Mouse (Mus musculus) kidney, postnatal 25 days (tissue): ENCODE results near the gene Cox8b.
A peak's percentile ranks its signal among the peaks of the same experiment; 100 is the strongest.

ENCODE experiments used
- DNase-seq, 2 experiments: peaks; one replicate each; pipeline ENCODE4 v3.0.0; 2021; ENCODE audit warnings: mixed read lengths in 2 of 2

The Cox8b gene

DNA sequence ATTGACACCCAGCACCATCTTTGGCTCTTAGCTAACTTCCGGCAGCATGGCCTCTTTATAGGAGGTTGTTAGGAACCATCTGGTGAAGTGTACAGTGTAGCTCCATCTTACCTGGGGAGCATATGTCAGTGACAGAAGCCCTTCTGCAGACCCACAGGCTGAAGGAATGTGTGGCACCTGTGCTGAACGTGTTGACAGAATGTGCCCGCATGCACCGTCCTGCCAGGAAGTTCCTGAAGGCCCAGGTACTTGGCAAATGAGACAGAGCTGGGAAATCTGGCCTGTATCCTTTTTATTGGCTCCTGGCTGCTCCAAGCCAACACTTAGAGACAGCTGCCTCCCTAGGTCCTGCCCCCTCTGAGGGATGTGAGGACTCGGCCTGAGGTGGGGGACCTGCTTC lies 39.5 kb downstream of the Cox8b start:
- peak in 1 of 2 experiments; percentile 38 for DNase-seq

DNA sequence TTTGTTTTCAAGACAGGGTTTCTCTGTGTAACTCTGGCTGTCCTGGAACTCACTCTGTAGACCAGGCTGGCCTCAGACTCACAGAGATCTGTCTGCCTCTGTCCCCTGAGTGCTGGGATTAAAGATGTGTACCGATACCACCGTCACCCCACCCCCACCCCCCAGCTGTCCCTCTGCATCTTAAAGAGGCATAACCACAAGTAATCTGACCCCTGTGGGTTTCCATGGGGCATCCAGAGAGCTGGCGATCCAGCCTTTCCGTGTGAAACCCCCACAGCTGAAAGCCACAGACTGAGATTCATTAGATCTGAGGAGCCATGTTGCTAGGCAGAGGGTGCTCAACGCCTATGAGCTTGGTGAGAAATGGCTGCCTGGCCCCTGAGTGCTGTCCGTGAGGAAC lies 40.2 kb downstream of the Cox8b start:
- no peak for DNase-seq

DNA sequence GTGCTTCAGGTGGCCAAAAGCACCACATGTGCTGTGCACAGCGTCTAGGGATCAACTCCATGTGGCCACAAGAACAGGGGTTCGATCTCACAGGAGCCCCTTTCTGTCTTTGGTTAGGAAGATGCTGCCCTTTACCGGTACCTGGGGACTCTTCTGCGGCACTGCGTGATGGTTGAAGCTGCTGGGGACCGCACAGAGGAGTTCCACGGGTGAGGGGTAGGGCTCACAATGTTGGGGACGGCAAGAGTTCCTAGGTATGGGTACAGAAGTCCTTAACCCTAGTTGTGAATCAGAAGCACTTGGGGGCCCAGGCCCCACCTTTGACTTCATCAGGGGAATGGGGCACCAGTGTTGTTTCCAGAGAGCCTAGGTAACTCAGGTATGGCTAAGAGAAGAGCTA lies 41.5 kb downstream of the Cox8b start:
- no peak for DNase-seq

DNA sequence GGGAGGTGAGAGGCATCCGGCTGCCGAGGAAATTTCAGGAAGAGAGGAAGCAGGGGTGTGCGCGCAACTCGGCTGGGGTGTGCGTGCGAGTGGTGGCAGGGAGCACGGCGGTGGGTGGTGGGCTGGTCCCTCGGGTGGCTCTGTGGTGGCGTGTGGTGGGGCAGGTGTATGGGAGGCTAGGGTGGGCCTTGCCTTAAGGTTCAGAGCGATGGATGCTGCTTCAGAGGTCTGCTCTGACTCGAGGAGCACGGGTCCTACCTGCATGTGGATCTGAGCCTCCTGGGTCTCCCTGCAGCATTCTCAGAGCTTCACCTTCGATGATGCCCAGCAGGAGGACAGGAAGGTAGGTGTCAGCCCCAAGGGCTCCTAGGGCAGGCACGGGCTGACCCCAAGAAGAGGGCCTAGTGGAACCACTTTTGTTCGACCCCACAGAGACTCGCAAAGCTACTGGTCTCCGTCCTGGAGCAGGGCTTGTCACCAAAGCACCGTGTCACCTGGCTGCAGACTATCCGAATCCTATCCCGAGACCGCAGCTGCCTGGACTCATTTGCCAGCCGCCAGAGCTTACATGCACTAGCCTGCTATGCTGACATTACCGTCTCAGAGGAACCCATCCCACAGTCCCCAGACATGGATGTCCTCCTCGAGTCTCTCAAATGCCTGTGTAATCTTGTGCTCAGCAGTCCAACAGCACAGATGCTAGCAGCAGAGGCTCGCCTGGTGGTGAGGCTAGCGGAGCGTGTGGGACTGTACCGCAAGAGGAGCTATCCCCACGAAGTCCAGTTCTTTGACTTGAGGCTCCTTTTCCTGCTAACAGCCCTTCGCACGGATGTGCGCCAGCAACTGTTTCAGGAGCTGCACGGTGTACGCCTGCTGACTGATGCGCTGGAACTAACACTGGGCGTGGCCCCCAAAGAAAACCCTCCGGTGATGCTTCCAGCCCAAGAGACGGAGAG lies 42.4 kb downstream of the Cox8b start, which contains the start of gene Bet1l:
Gene Bet1l (minus strand): TSS at position 28 of the 956 bp plus-strand sequence.
- peak in 1 of 2 experiments; percentile 33 for DNase-seq

DNA sequence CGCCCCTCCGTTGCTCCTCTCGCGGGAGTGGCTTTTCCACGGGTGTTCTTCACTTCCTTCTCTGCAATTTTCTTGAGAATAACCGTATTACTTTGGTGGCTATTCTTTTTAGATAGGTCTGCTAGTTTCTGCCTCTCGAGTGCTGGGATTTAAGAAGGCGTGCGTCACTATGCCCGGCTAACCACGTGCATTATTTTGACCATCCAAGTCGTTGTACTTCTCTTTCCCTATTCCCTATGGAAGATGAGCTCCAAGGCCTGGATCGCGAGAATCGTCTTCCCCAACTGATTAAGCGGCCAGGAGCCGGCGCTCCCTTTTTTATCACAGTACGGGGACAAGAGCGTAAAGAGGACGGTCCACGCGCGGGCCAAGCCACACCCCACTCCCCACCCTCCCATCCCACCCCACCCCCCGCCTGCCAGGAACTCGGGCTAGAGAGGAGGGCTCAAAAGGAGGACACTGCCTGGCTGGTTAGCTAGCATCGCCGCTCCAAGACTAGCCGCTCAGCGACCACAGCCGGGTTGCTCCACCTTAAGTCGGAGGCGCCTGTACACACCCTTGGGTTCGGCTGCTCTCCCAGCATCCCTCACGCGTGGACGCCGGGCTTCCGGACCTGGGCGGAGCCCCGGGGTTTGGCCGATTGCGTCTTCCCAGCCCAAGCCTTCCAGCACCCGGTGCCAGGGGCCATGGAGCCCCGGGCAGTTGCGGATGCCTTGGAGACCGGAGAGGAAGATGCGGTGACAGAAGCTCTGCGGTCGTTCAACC lies 43.3 kb downstream of the Cox8b start, which contains the start of gene Ric8a:
Gene Ric8a (plus strand): TSS at position 173 of the 765 bp plus-strand sequence.
- DNase-seq = peak; percentile 88 to 96

DNA sequence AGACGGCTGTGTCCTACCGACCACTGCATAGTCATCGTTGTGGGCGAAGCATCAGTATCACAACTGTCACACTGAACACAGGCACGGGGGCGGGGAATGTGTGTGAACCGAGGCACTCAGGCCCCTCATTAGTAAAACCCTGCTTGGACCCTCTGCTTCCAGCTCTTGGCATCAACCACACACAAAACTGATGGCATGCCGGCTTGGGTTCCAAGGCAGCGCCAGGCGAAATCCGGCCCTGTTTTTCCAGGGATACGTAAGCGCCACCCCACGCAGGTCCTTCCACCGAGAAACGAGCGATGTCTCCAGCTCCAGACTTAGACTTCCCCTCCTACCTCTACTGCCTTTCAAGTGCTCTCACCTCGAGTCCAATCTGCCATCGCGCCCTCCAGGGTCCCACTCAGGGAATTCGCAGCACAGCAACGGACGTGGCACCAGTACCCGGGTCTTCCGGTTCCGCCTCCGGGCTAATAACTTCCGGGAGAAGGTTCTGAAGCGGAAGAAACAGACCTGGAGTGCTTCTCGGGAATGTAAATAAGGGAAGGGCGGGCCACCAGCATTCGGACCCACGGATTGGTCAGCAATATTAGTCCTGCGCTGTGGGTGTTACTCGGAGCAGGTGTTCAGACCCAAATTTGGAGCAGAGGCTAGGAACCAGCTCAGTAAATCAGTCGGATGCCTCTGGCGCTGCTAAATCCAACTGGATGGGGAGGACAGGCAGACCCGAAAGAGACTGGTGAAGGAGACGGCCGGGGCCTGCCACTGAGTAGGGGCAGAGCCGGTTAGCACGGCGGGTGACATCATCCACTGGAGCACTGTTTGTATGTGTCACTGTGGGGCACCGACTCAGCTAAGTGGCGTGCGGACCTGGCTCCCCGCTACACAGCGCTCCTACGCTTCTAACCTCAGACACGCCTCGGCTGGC lies 44.1 kb downstream of the Cox8b start, which contains the start of gene Gm45785:
Gene Gm45785 (minus strand): TSS at position 472 of the 925 bp plus-strand sequence.
- DNase-seq = peak; percentile 90 to 95

DNA sequence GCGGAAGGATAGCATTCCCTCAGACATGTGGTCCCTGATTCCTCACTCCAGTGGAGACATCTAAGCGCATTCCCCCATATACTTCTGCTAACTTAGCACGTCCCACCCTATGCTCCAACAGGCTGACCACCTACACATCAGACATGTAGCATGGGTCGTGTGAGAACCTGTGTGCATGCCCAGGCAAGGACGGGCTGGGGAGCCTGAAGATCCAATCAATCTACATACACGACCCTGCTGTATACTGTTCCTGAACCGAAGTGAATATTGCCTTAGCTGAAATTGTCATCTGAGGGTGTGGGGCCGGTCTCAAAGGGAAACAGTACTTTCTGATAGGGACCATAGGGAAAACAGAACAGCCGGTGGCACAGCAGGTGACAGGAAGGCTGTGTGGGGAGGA lies 45.1 kb downstream of the Cox8b start:
- peak in 1 of 2 experiments; percentile 27 for DNase-seq

DNA sequence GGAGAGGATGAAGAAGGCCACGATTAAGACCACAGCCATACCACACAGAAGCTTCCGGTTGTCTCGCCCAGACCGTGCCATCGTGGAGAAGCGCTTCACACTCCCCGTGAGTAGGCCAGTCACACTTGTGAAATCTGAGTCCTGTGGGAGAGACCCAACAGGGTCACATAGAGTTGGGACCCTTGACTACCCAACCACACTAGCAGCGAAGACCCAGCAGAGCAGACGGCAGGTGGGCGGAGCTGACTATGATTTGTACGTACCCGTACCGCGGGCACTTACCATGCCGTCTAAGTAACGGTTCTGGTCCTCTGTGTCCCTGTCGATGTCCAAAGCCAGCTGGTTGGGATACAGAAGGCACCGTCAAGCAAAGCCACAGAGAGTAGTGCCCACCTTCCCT lies 45.8 kb downstream of the Cox8b start:
- DNase-seq = peak in 1 of 2 experiments; percentile 46

DNA sequence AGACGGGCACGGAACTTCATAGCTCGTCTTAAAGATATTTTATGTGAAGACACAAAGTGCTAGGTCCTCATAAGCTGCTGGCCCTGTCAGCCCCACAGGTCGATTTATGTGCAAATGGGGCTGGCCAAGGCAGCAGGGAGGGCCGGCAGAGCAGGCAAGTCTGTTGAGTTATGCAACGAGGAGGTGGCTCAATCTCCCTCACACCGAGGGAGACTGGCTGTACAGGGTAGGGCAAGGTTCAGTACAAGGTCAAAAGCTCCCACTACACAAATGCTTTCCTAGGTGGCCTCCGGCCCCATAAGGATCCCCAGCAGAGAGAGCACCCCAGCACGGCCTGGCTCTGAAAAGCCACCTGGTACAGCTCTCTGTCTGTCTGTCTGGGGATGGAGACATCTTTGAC lies 46.9 kb downstream of the Cox8b start:
- peak; percentile 37 to 86 for DNase-seq

DNA sequence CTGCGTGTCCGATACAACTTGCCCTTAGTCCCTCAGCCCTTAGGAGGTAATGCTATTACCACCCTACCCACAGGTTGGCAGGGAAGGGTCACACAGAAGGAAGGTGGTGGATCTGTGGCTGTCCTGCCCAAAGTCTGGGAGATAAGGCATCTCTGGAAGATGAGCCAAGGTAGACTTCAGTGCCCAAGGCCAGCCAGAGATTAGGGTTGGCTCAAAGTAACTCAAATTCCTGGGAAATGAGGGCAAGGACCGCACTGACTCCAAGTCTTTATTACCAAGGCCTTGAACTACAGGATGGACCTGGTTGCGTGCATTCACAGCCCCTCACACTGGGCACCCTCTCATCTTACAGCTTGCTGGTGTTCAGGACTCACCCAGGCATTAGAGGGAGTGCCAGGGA lies 48.3 kb downstream of the Cox8b start:
- no peak for DNase-seq
